Mouse (Mus musculus): Measurements from ENCODE around the gene Mecr. TPM values are rescaled to one million over a fixed set of nuclear protein-coding genes. Genes with fewer than 3 reads are reported as not detected.

The Mecr gene
- polyA plus RNA-seq, 1 experiment = 43.8 TPM

GRCm38 (mm10) chr4:131836891-131837491, 6.3 kb upstream of the Mecr start:
- peak overlapping the region; percentile 71 for H3K4me3 ChIP-seq (replicated peaks; ENCODE audit: insufficient read depth, low read depth, low read length)
- H3K27ac ChIP-seq (ENCODE audit: insufficient read depth, low read length) = no peak overlapping the region
- under 1% methylated on average over 74 of the region's 76 CpGs for WGBS
- H3K27me3 ChIP-seq (ENCODE audit: control insufficient read depth, insufficient read depth, low read length) = no peaks in the 10 kb centered on the region
- DNase-seq = peak; percentile 46 to 67
- H3K4me1 ChIP-seq (ENCODE audit: control insufficient read depth, insufficient read depth, low read length) = peaks cover 11% of the 10 kb centered on the region
- no peak for TF ChIP-seq POLR2A (IDR thresholded peaks at IDR 0.05; ENCODE audit: borderline replicate concordance, insufficient read depth, low read length)
- no peak for TF ChIP-seq CTCF (IDR thresholded peaks at IDR 0.05; ENCODE audit: borderline replicate concordance, insufficient read depth, low read depth, low read length)

- WGBS = under 1% methylated on average over 70 of the region's 72 CpGs
- TF ChIP-seq POLR2A (IDR thresholded peaks at IDR 0.05; ENCODE audit: borderline replicate concordance, insufficient read depth, low read length) = peak; percentile 70
- peak; percentile 97 for TF ChIP-seq CTCF (IDR thresholded peaks at IDR 0.05; ENCODE audit: borderline replicate concordance, insufficient read depth, low read depth, low read length)
- Histone ChIP-seq H3K4me1 (ENCODE audit: control insufficient read depth, insufficient read depth, low read length) (peaks cover 3% of the 10 kb centered on the region), H3K4me3 (replicated peaks; ENCODE audit: insufficient read depth, low read depth, low read length) (peak within 1 kb of the TSS; percentile 71), H3K27ac (ENCODE audit: insufficient read depth, low read length) (peak within 1 kb of the TSS; percentile 11), H3K27me3 (ENCODE audit: control insufficient read depth, insufficient read depth, low read length) (no peaks in the 10 kb centered on the region)
- DNase-seq = peak; percentile 88 to 97
Observed at GRCm38 (mm10) chr4:131837872-131838524, 5.3 kb upstream of the Mecr start, which contains the start of gene Ptpru. Ptpru (minus strand) TSS chr4:131838288.

DNA sequence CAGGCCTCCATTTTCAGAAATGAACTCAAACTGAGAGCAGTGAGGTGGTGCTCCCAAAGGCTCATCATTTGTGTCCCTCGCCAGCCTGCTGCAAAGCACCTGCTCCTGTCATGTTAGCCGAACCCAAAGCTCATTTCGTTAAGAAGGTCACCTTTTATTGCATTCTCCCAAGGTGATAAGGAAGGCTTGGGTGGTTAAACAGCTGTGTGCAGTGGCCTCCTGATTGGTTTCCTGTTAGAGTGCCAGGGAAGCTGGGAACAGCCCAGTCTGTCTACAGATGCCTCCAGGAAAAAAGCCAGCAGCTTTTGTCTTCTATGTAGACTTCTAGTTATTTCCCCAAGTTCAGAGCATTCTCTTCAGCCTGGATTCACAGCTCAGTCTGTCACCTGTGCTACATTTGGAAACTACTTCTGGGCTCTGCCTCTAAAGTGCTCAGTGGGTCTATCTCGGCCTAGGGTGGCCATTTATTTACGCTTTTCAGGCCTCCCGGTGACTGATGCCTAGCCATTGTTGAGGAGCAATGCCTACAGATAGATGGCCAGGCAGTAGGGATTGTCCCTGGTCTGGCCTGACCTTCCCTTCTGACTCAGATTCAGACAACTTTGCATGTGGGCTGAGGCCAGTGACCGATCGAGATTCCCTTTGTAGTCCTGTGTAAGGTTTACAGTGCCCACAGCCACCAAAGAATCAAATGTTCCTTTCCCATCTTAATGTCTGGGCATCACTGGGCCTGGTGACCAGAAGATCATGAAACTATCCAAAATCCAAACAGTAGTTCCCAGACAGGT, 2.9 kb downstream of the Mecr start:
- Histone ChIP-seq H3K4me3 (replicated peaks; ENCODE audit: insufficient read depth, low read depth, low read length) (no peak overlapping the region), H3K4me1 (ENCODE audit: control insufficient read depth, insufficient read depth, low read length) (peaks cover 3% of the 10 kb centered on the region; the same call in 1 of the 2 replicates), H3K27ac (ENCODE audit: insufficient read depth, low read length) (no peak overlapping the region), H3K27me3 (ENCODE audit: control insufficient read depth, insufficient read depth, low read length) (no peaks in the 10 kb centered on the region)
- WGBS = 85% methylated on average over 8 of the region's 8 CpGs
- TF ChIP-seq POLR2A (IDR thresholded peaks at IDR 0.05; ENCODE audit: borderline replicate concordance, insufficient read depth, low read length) = no peak
- no peak for TF ChIP-seq CTCF (IDR thresholded peaks at IDR 0.05; ENCODE audit: borderline replicate concordance, insufficient read depth, low read depth, low read length)
- no peak for DNase-seq

GRCm38 (mm10) chr4:131848082-131848481, 4.8 kb downstream of the Mecr start:
- Histone ChIP-seq H3K27me3 (ENCODE audit: control insufficient read depth, insufficient read depth, low read length) (no peaks in the 10 kb centered on the region), H3K27ac (ENCODE audit: insufficient read depth, low read length) (no peak overlapping the region), H3K4me1 (ENCODE audit: control insufficient read depth, insufficient read depth, low read length) (peaks cover 3% of the 10 kb centered on the region; the same call in 1 of the 2 replicates), H3K4me3 (replicated peaks; ENCODE audit: insufficient read depth, low read depth, low read length) (no peak overlapping the region)
- DNase-seq = no peak
- WGBS = 72% methylated on average over 6 of the region's 6 CpGs
- TF ChIP-seq CTCF (IDR thresholded peaks at IDR 0.05; ENCODE audit: borderline replicate concordance, insufficient read depth, low read depth, low read length) = no peak
- no peak for TF ChIP-seq POLR2A (IDR thresholded peaks at IDR 0.05; ENCODE audit: borderline replicate concordance, insufficient read depth, low read length)

DNA sequence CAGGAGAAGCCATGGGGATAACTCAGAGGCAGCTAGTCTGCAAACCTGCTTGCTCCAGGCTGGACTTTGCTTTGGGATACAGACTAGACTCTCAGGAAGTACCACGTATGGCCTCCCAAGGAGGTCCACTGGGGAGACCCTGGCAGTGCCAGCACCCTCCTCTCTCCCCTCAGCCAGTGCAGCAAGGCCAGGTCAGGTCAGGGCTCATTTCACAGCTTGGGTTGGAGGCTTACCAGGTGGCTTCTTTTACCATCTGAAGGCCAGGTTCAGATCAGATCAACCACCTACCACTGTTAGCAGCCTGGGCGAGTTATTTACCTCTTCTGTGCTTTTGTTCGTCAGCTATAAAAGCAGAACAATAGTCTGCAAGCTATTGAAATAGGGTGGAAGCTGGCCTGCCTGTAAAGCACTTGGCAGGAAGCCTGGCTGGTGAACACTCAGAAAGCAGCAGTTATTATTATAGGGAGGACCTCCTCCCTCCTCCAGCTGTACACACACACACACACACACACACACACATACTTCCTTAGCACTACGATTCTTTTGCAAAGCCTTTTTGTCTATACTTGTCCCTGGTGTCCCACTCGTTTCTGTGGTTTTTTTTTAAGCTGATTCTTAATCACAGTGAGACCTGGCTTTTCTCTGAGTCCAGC, 6.8 kb downstream of the Mecr start:
- no peak for DNase-seq

GRCm38 (mm10) chr4:131854950-131855349, 11.7 kb downstream of the Mecr start:
- WGBS = 85% methylated on average over 5 of the region's 5 CpGs

More for the DNA sequence above, 6.8 kb downstream of the Mecr start:
- WGBS = 18% methylated on average over 5 of the region's 5 CpGs
- Histone ChIP-seq H3K27me3 (ENCODE audit: control insufficient read depth, insufficient read depth, low read length) (no peaks in the 10 kb centered on the region), H3K4me1 (ENCODE audit: control insufficient read depth, insufficient read depth, low read length) (no peaks in the 10 kb centered on the region), H3K27ac (ENCODE audit: insufficient read depth, low read length) (no peak overlapping the region), H3K4me3 (replicated peaks; ENCODE audit: insufficient read depth, low read depth, low read length) (no peak overlapping the region)
- TF ChIP-seq CTCF (IDR thresholded peaks at IDR 0.05; ENCODE audit: borderline replicate concordance, insufficient read depth, low read depth, low read length) (no peak), POLR2A (IDR thresholded peaks at IDR 0.05; ENCODE audit: borderline replicate concordance, insufficient read depth, low read length) (no peak)

More at GRCm38 (mm10) chr4:131854950-131855349, 11.7 kb downstream of the Mecr start:
- H3K27ac ChIP-seq (ENCODE audit: insufficient read depth, low read length) = no peak overlapping the region
- DNase-seq = no peak
- H3K27me3 ChIP-seq (ENCODE audit: control insufficient read depth, insufficient read depth, low read length) = no peaks in the 10 kb centered on the region
- H3K4me1 ChIP-seq (ENCODE audit: control insufficient read depth, insufficient read depth, low read length) = no peaks in the 10 kb centered on the region
- H3K4me3 ChIP-seq (replicated peaks; ENCODE audit: insufficient read depth, low read depth, low read length) = no peak overlapping the region
- TF ChIP-seq CTCF (IDR thresholded peaks at IDR 0.05; ENCODE audit: borderline replicate concordance, insufficient read depth, low read depth, low read length) (no peak), POLR2A (IDR thresholded peaks at IDR 0.05; ENCODE audit: borderline replicate concordance, insufficient read depth, low read length) (no peak)
